Mouse (Mus musculus) hindbrain, embryonic 16.5 days (tissue): ENCODE measurements at regions not wholly inside any gene's neighbourhood (a gene's known extent, or its start where the extent isn't known, plus 50 kb on each side); places are given as distances from the start of the nearest gene placed in this dataset. TPM values are rescaled to one million over a fixed set of nuclear protein-coding genes. Genes with fewer than 3 reads are reported as not detected.

Experiments used
- microRNA-seq: library from miRNA; unstranded; fragments of <30 nt; microRNA quantifications from one replicate; pipeline ENCODE4, GENCODE M21; 2017

Small RNA genes lying in the stretch of these regions (microRNA-seq; reads per million reads assigned to microRNA genes)
- gene Gm44301: not detected
